Mouse (Mus musculus) lung, postnatal 0 days (tissue): ENCODE data around the gene Plscr1.

Experiments
- CTCF ChIP-seq: IDR thresholded peaks from 2 replicates; pipeline ENCODE4 v1.5.1; 2016; ENCODE audit warnings: antibody characterized with exemption, mild to moderate bottlenecking
- EP300 ChIP-seq: IDR thresholded peaks from 2 replicates; pipeline ENCODE4 v1.6.1; 2016; ENCODE audit warnings: antibody characterized with exemption, mild to moderate bottlenecking, control low read depth

- TF ChIP-seq CTCF (no peak), EP300 (no peak)
Observed at GRCm38 (mm10) chr9:92220151-92220550, 29.4 kb upstream of the Plscr1 start.
